Mouse (Mus musculus): ENCODE measurements around the gene Nppb.

DNA sequence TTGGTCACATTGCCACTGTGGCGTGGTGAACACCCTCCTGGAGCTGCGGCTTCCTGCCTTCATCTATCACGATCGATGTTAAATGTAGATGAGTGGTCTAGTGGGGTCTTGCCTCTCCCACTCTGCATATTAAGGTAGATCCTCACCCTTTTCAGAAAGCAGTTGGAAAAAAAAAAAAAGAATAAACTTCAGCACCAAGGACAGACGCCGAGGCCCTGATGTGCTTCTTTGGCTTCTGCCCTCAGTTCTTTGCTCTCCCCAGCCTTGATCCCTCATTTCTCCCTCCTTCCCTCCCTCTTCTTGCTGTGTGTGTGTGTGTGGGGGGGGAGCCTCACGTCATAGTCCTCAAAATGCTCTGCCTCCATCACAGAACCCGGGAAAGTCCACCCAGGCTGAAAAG lies 16.3 kb downstream of the Nppb start:
- TF ChIP-seq CTCF (IDR thresholded peaks at IDR 0.05; ENCODE audit: insufficient read depth, low read length) (no peak), POLR2A (IDR thresholded peaks at IDR 0.05; ENCODE audit: borderline replicate concordance, extremely low read depth, low read depth, low read length) (no peak)

Measured in lung, adult 2 months (tissue).